Mouse (Mus musculus) embryonic fibroblast, embryonic 13.5 days (primary cell): ENCODE data around the gene Akap9. TPM values are rescaled to one million over a fixed set of nuclear protein-coding genes. Genes with fewer than 3 reads are reported as not detected.
"Not testable (repeated sequence)": the region's sequence is repeated elsewhere in the genome, so short reads cannot be mapped to it uniquely, and the experiment has no call there.

Source experiments
- H3K27ac ChIP-seq: 2 replicates; pipeline ENCODE4 v1.5.1; 2012; ENCODE audit warnings: low read length, control low read depth, inconsistent platforms; ENCODE audit not compliant: insufficient read depth
- H3K4me1 ChIP-seq: 2 replicates; pipeline ENCODE4 v1.6.1; 2011; ENCODE audit warnings: low read length; ENCODE audit not compliant: control insufficient read depth, insufficient read depth
- H3K4me3 ChIP-seq: 2 replicates; pipeline ENCODE4 v1.5.1; 2011; ENCODE audit warnings: mild to moderate bottlenecking, control low read depth, low read length; ENCODE audit not compliant: insufficient read depth
- CTCF ChIP-seq: IDR thresholded peaks from 2 replicates; pipeline ENCODE4 v1.5.1; 2011; ENCODE audit warnings: mild to moderate bottlenecking, control low read depth, low read length, moderate library complexity, borderline replicate concordance; ENCODE audit not compliant: insufficient read depth
- POLR2A ChIP-seq: IDR thresholded peaks from 2 replicates; pipeline ENCODE4 v1.6.1; 2011; ENCODE audit warnings: low read depth, mild to moderate bottlenecking, control low read depth, low read length, moderate library complexity
- polyA plus RNA-seq: library from polyadenylated mRNA; stranded (reverse); fragments of >200 nt; gene quantifications from 2 replicates; pipeline ENCODE4 v1.2.4, GENCODE M21; 2011; ENCODE audit warnings: low read depth; ENCODE audit not compliant: missing spikeins, insufficient read length

The Akap9 gene
- polyA plus RNA-seq, 1 experiment, result 31.1 TPM

GRCm38 (mm10) chr5:4105651-4106186 lies 177.9 kb downstream of the Akap9 start:
- Histone ChIP-seq H3K27ac (no peak overlapping the region), H3K4me1 (no peaks in the 10 kb centered on the region; the same call in 1 of the 2 replicates), H3K4me3 (no peak overlapping the region)

GRCm38 (mm10) chr5:4107056-4107455 lies 179.2 kb downstream of the Akap9 start:
- H3K4me1 ChIP-seq, H3K27ac ChIP-seq, H3K4me3 ChIP-seq: not testable (repeated sequence)

More at GRCm38 (mm10) chr5:4105651-4106186, 177.9 kb downstream of the Akap9 start:
- no peak for TF ChIP-seq POLR2A

- TF ChIP-seq POLR2A, result no peak
- no peak for TF ChIP-seq CTCF
- Histone ChIP-seq H3K4me3 (no peak overlapping the region), H3K27ac (no peak overlapping the region), H3K4me1 (no peaks in the 10 kb centered on the region)
These were observed 184.8 kb downstream of the Akap9 start for GRCm38 (mm10) chr5:4112570-4113098.

Other genes starting within 250 kb of the Akap9 start
- gene Ankib1, start 125.1 kb upstream of the Akap9 start, polyA plus RNA-seq, result 48.9 and 52.0 TPM in 2 replicates
- gene Krit1, start 124.9 kb upstream of the Akap9 start, polyA plus RNA-seq, result 62.7 and 68.8 TPM in 2 replicates
- not detected in 2 replicates for gene Lrrd1, start 82.9 kb upstream of the Akap9 start, polyA plus RNA-seq
- 4.4 and 6.4 TPM in 2 replicates for gene Mterf1a, start 34.1 kb upstream of the Akap9 start, polyA plus RNA-seq
- 84.4 and 86.6 TPM in 2 replicates for gene Cyp51, start 176.7 kb downstream of the Akap9 start, polyA plus RNA-seq